Mouse (Mus musculus): ENCODE measurements around the gene Hes2.

- TF ChIP-seq POLR2A (IDR thresholded peaks at IDR 0.05; ENCODE audit: extremely low read depth, insufficient read depth, low read length) (no peak), CTCF (IDR thresholded peaks at IDR 0.05; ENCODE audit: extremely low read depth, insufficient read depth, low read length) (no peak)
Measured at GRCm38 (mm10) chr4:152141521-152142135, 17.0 kb upstream of the Hes2 start.
